Comparison of ENCODE assay signal across 8 mouse cellular contexts in the genomic region with DNA sequence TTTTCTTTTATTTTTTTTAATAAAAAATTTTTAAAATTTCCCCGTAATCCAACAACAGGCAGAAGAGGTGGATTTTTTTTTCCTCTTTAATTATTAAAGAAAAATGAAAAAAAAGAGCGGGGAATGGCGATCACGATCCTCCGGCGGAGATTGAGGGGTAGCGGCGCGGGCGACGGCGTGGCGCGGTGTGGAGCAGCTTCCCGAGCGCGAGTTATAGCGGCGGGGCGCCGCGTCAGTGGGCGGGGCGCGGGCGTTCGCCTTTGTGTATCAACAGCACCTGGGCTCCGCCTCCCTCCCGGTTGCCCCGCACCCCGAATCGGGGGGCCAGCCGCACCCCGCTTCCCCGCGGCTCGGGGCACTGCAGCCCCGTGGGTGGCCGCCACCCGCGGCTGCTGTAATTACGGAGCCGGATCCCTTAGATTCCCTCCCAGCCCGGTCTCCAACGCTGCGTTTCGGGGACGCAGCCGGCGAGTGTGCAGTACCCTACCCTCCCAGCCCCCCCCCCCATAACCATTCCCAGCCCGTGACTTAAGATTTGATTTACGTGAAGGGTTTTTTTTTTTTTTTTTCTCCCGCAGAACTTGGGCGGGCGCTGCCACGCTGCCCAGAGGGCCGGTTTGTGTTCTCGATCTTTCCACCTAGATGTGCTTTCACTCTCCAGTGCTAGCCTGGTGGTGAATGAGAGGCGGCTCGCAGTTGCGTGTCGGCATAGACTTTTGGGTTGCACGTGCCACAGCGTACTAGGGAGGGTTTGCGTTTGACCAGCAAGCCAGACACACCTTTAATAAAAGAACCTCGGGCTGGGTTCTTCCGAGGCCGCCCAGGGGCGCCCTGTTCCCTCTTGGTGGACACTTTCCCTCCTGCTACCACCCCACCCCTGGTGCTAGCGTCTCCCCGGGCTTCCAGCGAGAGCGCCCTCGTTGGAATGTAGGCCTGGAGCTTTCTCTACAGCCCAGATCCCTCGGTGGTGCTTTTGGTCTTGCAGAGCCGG. TPM values are rescaled to one million over a fixed set of nuclear protein-coding genes. Genes with fewer than 3 reads are reported as not detected.
DNase-seq lines count a peak whose midpoint lies in the region; ATAC-seq and TF ChIP-seq lines count a peak whose summit lies in the region.

Gene Slc38a2, minus strand, starts transcription at position 210 of the 991 bp plus-strand sequence.

- peak; percentile 86 for DNase-seq in 3T3-L1 (ENCODE audit: low read depth, low spot score)
- peak; percentile 78 to 86 for DNase-seq in adrenal gland, postnatal 4 days (ENCODE audit: low spot score in 2 of 2)
- DNase-seq in embryonic facial prominence, embryonic 14.5 days (ENCODE audit: low spot score): peak; percentile 95
- DNase-seq in heart, adult 8-10 months (ENCODE audit: low spot score): peak; percentile 89
- peak; percentile 90 for DNase-seq in kidney, adult 9 months
- DNase-seq in spleen, adult 2 months (ENCODE audit: low read depth in 1 of 2, low spot score in 2 of 2): peak; percentile 75 to 90

- peak; percentile 98 for TF ChIP-seq POLR2A in spleen, adult 2 months (IDR thresholded peaks at IDR 0.05; ENCODE audit: low read depth, low read length)

- WGBS in embryonic facial prominence, embryonic 14.5 days: under 1% methylated on average over 65 of the region's 76 CpGs
- WGBS in limb, embryonic 13.5 days: under 1% methylated on average over 72 of the region's 76 CpGs
- under 1% methylated on average over 76 of the region's 76 CpGs for WGBS in midbrain, embryonic 15.5 days
- under 1% methylated on average over 75 of the region's 76 CpGs for WGBS in spleen, adult 2 months

- H3K4me1 ChIP-seq in embryonic facial prominence, embryonic 14.5 days (ENCODE audit: control insufficient read depth, insufficient read depth, low read length): peaks cover 26% of the 10 kb centered on the region
- peaks cover 40% of the 10 kb centered on the region for H3K4me1 ChIP-seq in limb, embryonic 13.5 days
- peaks cover 39% of the 10 kb centered on the region for H3K4me1 ChIP-seq in midbrain, embryonic 15.5 days
- peaks cover 4% of the 10 kb centered on the region for H3K4me1 ChIP-seq in spleen, adult 2 months (ENCODE audit: control insufficient read depth, insufficient read depth, insufficient read length)

- H3K36me3 ChIP-seq in embryonic facial prominence, embryonic 14.5 days (ENCODE audit: control insufficient read depth, insufficient read depth, low read length): peaks cover 39% of the 10 kb centered on the region
- H3K36me3 ChIP-seq in limb, embryonic 13.5 days: peaks cover 30% of the 10 kb centered on the region
- H3K36me3 ChIP-seq in midbrain, embryonic 15.5 days (replicated peaks): peaks cover 6% of the 10 kb centered on the region; the same call in 1 of the 2 replicates
- H3K36me3 ChIP-seq in spleen, adult 2 months (ENCODE audit: control insufficient read depth, insufficient read depth, low read length): peaks cover 27% of the 10 kb centered on the region

- H3K27me3 ChIP-seq in embryonic facial prominence, embryonic 14.5 days (replicated peaks; ENCODE audit: control insufficient read depth, insufficient read depth, low read length): no peaks in the 10 kb centered on the region
- H3K27me3 ChIP-seq in limb, embryonic 13.5 days: no peaks in the 10 kb centered on the region
- no peaks in the 10 kb centered on the region for H3K27me3 ChIP-seq in midbrain, embryonic 15.5 days (replicated peaks)
- no peaks in the 10 kb centered on the region for H3K27me3 ChIP-seq in spleen, adult 2 months (ENCODE audit: control insufficient read depth, insufficient read depth, low read length)

- peak within 1 kb of the TSS; percentile 100 for H3K9ac ChIP-seq in embryonic facial prominence, embryonic 14.5 days (ENCODE audit: low read depth, low read length)
- peak within 1 kb of the TSS; percentile 98 for H3K9ac ChIP-seq in limb, embryonic 13.5 days
- peak within 1 kb of the TSS; percentile 94 for H3K9ac ChIP-seq in midbrain, embryonic 15.5 days

- peak within 1 kb of the TSS; percentile 92 for H3K4me2 ChIP-seq in embryonic facial prominence, embryonic 14.5 days (ENCODE audit: low read depth, low read length)
- peak within 1 kb of the TSS; percentile 85 for H3K4me2 ChIP-seq in limb, embryonic 13.5 days (replicated peaks)
- peak within 1 kb of the TSS; percentile 74 for H3K4me2 ChIP-seq in midbrain, embryonic 15.5 days

- peak; percentile 88 for ATAC-seq in embryonic facial prominence, embryonic 14.5 days (ENCODE audit: low read depth)
- peak; percentile 87 for ATAC-seq in limb, embryonic 13.5 days (ENCODE audit: low FRiP score, low read depth)
- ATAC-seq in midbrain, embryonic 15.5 days (replicated peaks): peak; percentile 92

- peak; percentile 12; the same call in 1 of the 2 replicates for TF ChIP-seq CTCF in spleen, adult 2 months (IDR thresholded peaks at IDR 0.05; ENCODE audit: extremely low read depth, insufficient read depth, insufficient read length, insufficient replicate concordance)

- peak within 1 kb of the TSS; percentile 98 for H3K27ac ChIP-seq in embryonic facial prominence, embryonic 14.5 days (replicated peaks; ENCODE audit: low read depth, low read length)
- H3K27ac ChIP-seq in limb, embryonic 13.5 days: peak within 1 kb of the TSS; percentile 99
- H3K27ac ChIP-seq in midbrain, embryonic 15.5 days: peak within 1 kb of the TSS; percentile 99
- peak within 1 kb of the TSS; percentile 100 for H3K27ac ChIP-seq in spleen, adult 2 months (ENCODE audit: insufficient read depth, low read length)

- no peaks in the 10 kb centered on the region for H3K9me3 ChIP-seq in embryonic facial prominence, embryonic 14.5 days (ENCODE audit: control insufficient read depth, low read length)
- H3K9me3 ChIP-seq in limb, embryonic 13.5 days: no peaks in the 10 kb centered on the region
- H3K9me3 ChIP-seq in midbrain, embryonic 15.5 days: no peaks in the 10 kb centered on the region

- peak within 1 kb of the TSS; percentile 75 for H3K4me3 ChIP-seq in embryonic facial prominence, embryonic 14.5 days (ENCODE audit: low read depth, low read length)
- H3K4me3 ChIP-seq in limb, embryonic 13.5 days: peak within 1 kb of the TSS; percentile 87
- peak within 1 kb of the TSS; percentile 80 for H3K4me3 ChIP-seq in midbrain, embryonic 15.5 days
- peak within 1 kb of the TSS; percentile 99 for H3K4me3 ChIP-seq in spleen, adult 2 months (ENCODE audit: extremely low read depth, insufficient read depth, insufficient read length)

RNA-seq across cellular contexts. Expression of gene Slc38a2, which starts in this region (rescaled TPM):
- total RNA-seq in adrenal gland, postnatal 4 days (2021): 100 to 1,000 TPM; 121 to 123 TPM
- polyA plus RNA-seq in embryonic facial prominence, embryonic 14.5 days (2014; fragmentation: Nextera tagmentation; extraction: Ambion mirVana): 141 and 147 TPM in 2 replicates
- total RNA-seq in heart, adult 8-10 months (2022): 100 to 1,000 TPM in 2 of 4 experiments, 10 to 100 TPM in 2; 90.5 to 215 (median 150) TPM
- 157 and 165 TPM in 2 replicates for polyA plus RNA-seq in limb, embryonic 13.5 days (2015; fragmentation: Nextera tagmentation; extraction: Ambion mirVana)
- polyA plus RNA-seq in midbrain, embryonic 15.5 days (2015; fragmentation: Nextera tagmentation; extraction: Ambion mirVana): 121 and 125 TPM in 2 replicates
- polyA plus RNA-seq in spleen, adult 2 months (2012; rRNA removed): 25.9 and 28.5 TPM in 2 replicates

Comparison
In these comparisons a context has a peak if more than half of its experiments do, and no peak if none do; other contexts are left out.
1. Peak in every context shown above with its lines: DNase-seq, ATAC-seq, H3K4me3 ChIP-seq and H3K27ac ChIP-seq.